Mouse (Mus musculus): Measurements from ENCODE around the gene Ndufv1. TPM values are rescaled to one million over a fixed set of nuclear protein-coding genes. Genes with fewer than 3 reads are reported as not detected.

The Ndufv1 gene
- polyA plus RNA-seq, 1 experiment from 2014 or later = 255 TPM

- Histone ChIP-seq H3K9me3 (ENCODE audit: control insufficient read depth) (no peaks in the 10 kb centered on the region), H3K4me3 (ENCODE audit: low read depth, low read length) (no peak overlapping the region), H3K4me1 (replicated peaks; ENCODE audit: control insufficient read depth, insufficient read depth, low read length) (no peaks in the 10 kb centered on the region), H3K27ac (ENCODE audit: low read depth, low read length) (no peak overlapping the region), H3K36me3 (ENCODE audit: control insufficient read depth, insufficient read depth) (no peaks in the 10 kb centered on the region), H3K27me3 (replicated peaks; ENCODE audit: control insufficient read depth, insufficient read depth, low read length) (no peaks in the 10 kb centered on the region), H3K4me2 (replicated peaks; ENCODE audit: low read depth) (no peak overlapping the region), H3K9ac (ENCODE audit: low read depth, low read length) (no peak overlapping the region)
- peak; percentile 82 for ATAC-seq
- peak; percentile 90 for TF ChIP-seq CTCF (IDR thresholded peaks at IDR 0.05; ENCODE audit: low read depth)
- 27% methylated on average over 18 of the region's 18 CpGs for WGBS
Measured at GRCm38 (mm10) chr19:4018743-4019583, 6.4 kb upstream of the Ndufv1 start.

DNA sequence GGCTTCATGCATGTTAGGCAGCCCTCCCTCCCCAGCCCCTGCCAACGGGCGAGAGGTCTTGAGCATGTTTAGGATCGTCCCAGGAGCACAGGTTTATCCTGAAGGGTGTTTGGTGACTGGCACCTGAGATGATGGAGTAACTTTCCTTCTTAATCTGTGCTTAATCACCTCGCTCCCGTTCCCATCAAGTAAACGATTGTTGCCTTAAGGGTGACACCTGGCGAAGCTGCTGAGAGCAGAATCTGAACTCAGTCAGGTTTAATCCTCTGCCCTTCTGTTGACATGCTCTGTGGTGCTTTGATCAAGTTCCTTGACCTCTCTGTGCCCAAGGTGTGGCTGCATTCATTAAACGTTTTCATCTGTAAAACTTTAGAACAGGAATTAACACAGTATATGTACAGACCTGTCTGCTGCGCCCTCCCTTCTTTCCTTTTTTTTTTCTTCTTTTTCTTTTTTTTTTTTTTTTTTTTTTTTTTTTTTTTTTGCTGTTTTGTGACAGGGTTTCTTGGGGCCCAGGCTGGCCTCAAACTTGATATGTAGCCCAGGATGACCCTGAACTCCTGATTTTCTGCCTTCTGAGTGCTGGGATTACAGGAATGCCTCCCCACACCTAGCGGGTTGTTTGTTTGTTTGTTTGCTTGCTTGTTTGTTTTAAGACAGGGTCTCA, 5.4 kb upstream of the Ndufv1 start:
- 62% methylated on average over 10 of the region's 10 CpGs for WGBS
- H3K4me3 ChIP-seq (ENCODE audit: low read depth, low read length) = no peak overlapping the region
- TF ChIP-seq CTCF (IDR thresholded peaks at IDR 0.05; ENCODE audit: low read depth) = no peak
- no peaks in the 10 kb centered on the region for H3K9me3 ChIP-seq (ENCODE audit: control insufficient read depth)
- no peaks in the 10 kb centered on the region for H3K4me1 ChIP-seq (replicated peaks; ENCODE audit: control insufficient read depth, insufficient read depth, low read length)
- no peak overlapping the region for H3K4me2 ChIP-seq (replicated peaks; ENCODE audit: low read depth)
- H3K27me3 ChIP-seq (replicated peaks; ENCODE audit: control insufficient read depth, insufficient read depth, low read length) = no peaks in the 10 kb centered on the region
- no peak for ATAC-seq
- H3K36me3 ChIP-seq (ENCODE audit: control insufficient read depth, insufficient read depth) = no peaks in the 10 kb centered on the region
- no peak overlapping the region for H3K27ac ChIP-seq (ENCODE audit: low read depth, low read length)
- no peak overlapping the region for H3K9ac ChIP-seq (ENCODE audit: low read depth, low read length)

GRCm38 (mm10) chr19:4015635-4016034, 3.0 kb upstream of the Ndufv1 start:
- H3K36me3 ChIP-seq (ENCODE audit: control insufficient read depth, insufficient read depth) = no peaks in the 10 kb centered on the region
- TF ChIP-seq CTCF (IDR thresholded peaks at IDR 0.05; ENCODE audit: low read depth) = no peak
- H3K4me1 ChIP-seq (replicated peaks; ENCODE audit: control insufficient read depth, insufficient read depth, low read length) = no peaks in the 10 kb centered on the region
- H3K4me3 ChIP-seq (ENCODE audit: low read depth, low read length) = no peak overlapping the region
- no peak overlapping the region for H3K4me2 ChIP-seq (replicated peaks; ENCODE audit: low read depth)
- no peak overlapping the region for H3K27ac ChIP-seq (ENCODE audit: low read depth, low read length)
- H3K9me3 ChIP-seq (ENCODE audit: control insufficient read depth) = no peaks in the 10 kb centered on the region
- H3K9ac ChIP-seq (ENCODE audit: low read depth, low read length) = no peak overlapping the region
- no peaks in the 10 kb centered on the region for H3K27me3 ChIP-seq (replicated peaks; ENCODE audit: control insufficient read depth, insufficient read depth, low read length)
- WGBS = 69% methylated on average over 5 of the region's 5 CpGs
- no peak for ATAC-seq

DNA sequence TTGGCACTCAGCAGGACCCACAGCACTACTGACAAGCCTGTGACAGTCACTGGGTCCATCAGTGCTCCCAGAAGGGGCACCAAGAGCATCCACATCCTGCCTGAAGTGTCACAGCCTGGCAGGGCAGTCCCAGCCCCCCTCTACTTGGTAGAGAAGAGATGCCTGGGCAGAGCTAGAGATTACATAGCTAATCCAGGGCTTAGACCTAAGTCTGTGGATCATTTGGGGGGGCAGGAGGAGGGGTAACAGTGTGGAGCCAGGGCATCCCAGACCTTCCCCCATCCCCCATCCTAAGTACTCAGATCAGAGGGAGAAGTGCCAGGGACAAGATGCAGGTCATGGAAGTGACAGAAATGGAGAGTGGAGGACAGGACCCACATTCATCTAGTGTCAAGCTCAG, 2.2 kb upstream of the Ndufv1 start:
- Histone ChIP-seq H3K4me2 (replicated peaks; ENCODE audit: low read depth) (no peak overlapping the region), H3K4me3 (ENCODE audit: low read depth, low read length) (no peak overlapping the region), H3K27ac (ENCODE audit: low read depth, low read length) (no peak overlapping the region), H3K36me3 (ENCODE audit: control insufficient read depth, insufficient read depth) (peaks cover 7% of the 10 kb centered on the region), H3K9me3 (ENCODE audit: control insufficient read depth) (no peaks in the 10 kb centered on the region), H3K9ac (ENCODE audit: low read depth, low read length) (no peak overlapping the region), H3K4me1 (replicated peaks; ENCODE audit: control insufficient read depth, insufficient read depth, low read length) (no peaks in the 10 kb centered on the region), H3K27me3 (replicated peaks; ENCODE audit: control insufficient read depth, insufficient read depth, low read length) (no peaks in the 10 kb centered on the region)
- no peak for ATAC-seq
- no peak for TF ChIP-seq CTCF (IDR thresholded peaks at IDR 0.05; ENCODE audit: low read depth)

GRCm38 (mm10) chr19:4013066-4013465, 460 bp upstream of the Ndufv1 start:
- H3K9ac ChIP-seq (ENCODE audit: low read depth, low read length) = no peak overlapping the region
- H3K9me3 ChIP-seq (ENCODE audit: control insufficient read depth) = no peaks in the 10 kb centered on the region
- peak overlapping the region; percentile 85; the same call in 1 of the 2 replicates for H3K4me3 ChIP-seq (ENCODE audit: low read depth, low read length)
- no peak overlapping the region for H3K27ac ChIP-seq (ENCODE audit: low read depth, low read length)
- no peak; the same call in 1 of the 2 replicates for ATAC-seq
- peak overlapping the region; percentile 72 for H3K4me2 ChIP-seq (replicated peaks; ENCODE audit: low read depth)
- H3K36me3 ChIP-seq (ENCODE audit: control insufficient read depth, insufficient read depth) = peaks cover 24% of the 10 kb centered on the region
- WGBS = 18% methylated on average over 9 of the region's 9 CpGs
- H3K27me3 ChIP-seq (replicated peaks; ENCODE audit: control insufficient read depth, insufficient read depth, low read length) = no peaks in the 10 kb centered on the region
- no peak for TF ChIP-seq CTCF (IDR thresholded peaks at IDR 0.05; ENCODE audit: low read depth)
- H3K4me1 ChIP-seq (replicated peaks; ENCODE audit: control insufficient read depth, insufficient read depth, low read length) = no peaks in the 10 kb centered on the region

- WGBS = 94% methylated on average over 5 of the region's 5 CpGs
- H3K27ac ChIP-seq (ENCODE audit: low read depth, low read length) = no peak overlapping the region
- ATAC-seq = no peak
- no peak overlapping the region for H3K9ac ChIP-seq (ENCODE audit: low read depth, low read length)
- H3K9me3 ChIP-seq (ENCODE audit: control insufficient read depth) = no peaks in the 10 kb centered on the region
- peaks cover 44% of the 10 kb centered on the region for H3K36me3 ChIP-seq (ENCODE audit: control insufficient read depth, insufficient read depth)
- H3K4me1 ChIP-seq (replicated peaks; ENCODE audit: control insufficient read depth, insufficient read depth, low read length) = no peaks in the 10 kb centered on the region
- no peak for TF ChIP-seq CTCF (IDR thresholded peaks at IDR 0.05; ENCODE audit: low read depth)
- no peaks in the 10 kb centered on the region for H3K27me3 ChIP-seq (replicated peaks; ENCODE audit: control insufficient read depth, insufficient read depth, low read length)
- no peak overlapping the region for H3K4me2 ChIP-seq (replicated peaks; ENCODE audit: low read depth)
- no peak overlapping the region for H3K4me3 ChIP-seq (ENCODE audit: low read depth, low read length)
Measured at GRCm38 (mm10) chr19:4011086-4011485, 1.5 kb downstream of the Ndufv1 start.
